Mouse (Mus musculus) ovary, adult 2 months (tissue): Measurements from ENCODE around the gene Orc3. TPM values are rescaled to one million over a fixed set of nuclear protein-coding genes. Genes with fewer than 3 reads are reported as not detected.

ENCODE experiments used
- polyA plus RNA-seq: library from polyadenylated mRNA; depleted of rRNA; stranded (reverse); fragments of >200 nt; gene quantifications from 2 replicates; pipeline ENCODE4 v1.2.3, GENCODE M21; 2012; rRNA removed

Orc3 gene
- 11.4 and 15.6 TPM in 2 replicates for polyA plus RNA-seq

GRCm38 (mm10) chr4:34614630-34615094, at the start of gene Orc3, which contains the start of gene Rars2:
Orc3 (minus strand) TSS chr4:34614944.
Rars2 (plus strand) TSS chr4:34614957.

GRCm38 (mm10) chr4:34550748-34551097, 64.0 kb downstream of the Orc3 start, which contains the start of gene Akirin2:
Akirin2 (plus strand) TSS chr4:34550937.

Other genes with a start within 250 kb of the Orc3 start
- gene Akirin2, start 64.0 kb downstream of the Orc3 start, polyA plus RNA-seq: 25.3 and 53.7 TPM in 2 replicates
- gene Rars2, start within 50 bp of the Orc3 start, polyA plus RNA-seq: 5.3 and 7.9 TPM in 2 replicates
- 10.8 and 11.9 TPM in 2 replicates for gene Slc35a1, start 72.5 kb upstream of the Orc3 start, polyA plus RNA-seq
- 2.4 and 3.6 TPM in 2 replicates for gene Cfap206, start 115.3 kb upstream of the Orc3 start, polyA plus RNA-seq
- gene Gm136, start 141.3 kb upstream of the Orc3 start, polyA plus RNA-seq: not detected in 2 replicates
- gene Smim8, start 163.5 kb upstream of the Orc3 start, polyA plus RNA-seq: 0.29 and 0.46 TPM in 2 replicates